8 mouse cellular contexts compared by ENCODE assay signal in genomic region chrX:58038061-58039007, GRCm38 (mm10). TPM values are rescaled to one million over a fixed set of nuclear protein-coding genes. Genes with fewer than 3 reads are reported as not detected.
DNase-seq lines count a peak whose midpoint lies in the region; ATAC-seq and TF ChIP-seq lines count a peak whose summit lies in the region.

No protein-coding gene starts in this region.

- no peak for TF ChIP-seq CTCF in layer of hippocampus, adult 2 months (conservative IDR thresholded peaks at IDR 0.05)

- H3K27ac ChIP-seq in layer of hippocampus, adult 2 months, result 0 out of 2 replicates have a peak overlapping the region, but pooled peaks have one; percentile 32
- peak overlapping the region; percentile 77 for H3K27ac ChIP-seq in embryonic facial prominence, embryonic 10.5 days (replicated peaks)
- H3K27ac ChIP-seq in limb, embryonic 11.5 days (replicated peaks; ENCODE audit: low read depth, low read length), result no peak overlapping the region
- H3K27ac ChIP-seq in stomach, embryonic 15.5 days, result no peak overlapping the region

- no peak for DNase-seq in layer of hippocampus, adult 2 months (ENCODE audit: low spot score in 2 of 2)
- no peak for DNase-seq in layer of hippocampus, postnatal 36 days
- DNase-seq in embryonic facial prominence, embryonic 10.5 days (ENCODE audit: low spot score), result peak; percentile 68
- peak; percentile 73 for DNase-seq in limb, embryonic 11.5 days (ENCODE audit: low spot score)
- no peak for DNase-seq in left cerebral cortex, adult 9 months (ENCODE audit: low spot score in 2 of 2)
- DNase-seq in urinary bladder, postnatal 10 days (ENCODE audit: low spot score), result no peak

- WGBS in embryonic facial prominence, embryonic 10.5 days, result 20% methylated on average over 69 of the region's 70 CpGs
- WGBS in limb, embryonic 11.5 days, result 22% methylated on average over 61 of the region's 70 CpGs
- WGBS in stomach, embryonic 15.5 days, result 22% methylated on average over 60 of the region's 70 CpGs

- H3K4me3 ChIP-seq in layer of hippocampus, adult 2 months, result no peak overlapping the region; the same call in 1 of the 2 replicates
- H3K4me3 ChIP-seq in embryonic facial prominence, embryonic 10.5 days, result peak overlapping the region; percentile 56
- H3K4me3 ChIP-seq in limb, embryonic 11.5 days (ENCODE audit: low read depth, low read length), result peak overlapping the region; percentile 29
- peak overlapping the region; percentile 31 for H3K4me3 ChIP-seq in stomach, embryonic 15.5 days (replicated peaks)

- H3K36me3 ChIP-seq in embryonic facial prominence, embryonic 10.5 days (replicated peaks), result no peaks in the 10 kb centered on the region
- no peaks in the 10 kb centered on the region for H3K36me3 ChIP-seq in limb, embryonic 11.5 days (ENCODE audit: control insufficient read depth, insufficient read depth, low read length)
- no peaks in the 10 kb centered on the region for H3K36me3 ChIP-seq in stomach, embryonic 15.5 days

- ATAC-seq in limb, embryonic 11.5 days (ENCODE audit: insufficient number of reproducible peaks, low FRiP score, low TSS enrichment, low read depth), result peak; percentile 86
- no peak for ATAC-seq in stomach, embryonic 15.5 days (ENCODE audit: insufficient read depth, low FRiP score, low read depth)
- no peak for ATAC-seq in activated CD4-positive, CD25-positive, alpha-beta regulatory T cell, adult 4 months

- H3K9me3 ChIP-seq in embryonic facial prominence, embryonic 10.5 days, result no peaks in the 10 kb centered on the region
- no peaks in the 10 kb centered on the region for H3K9me3 ChIP-seq in limb, embryonic 11.5 days (ENCODE audit: control insufficient read depth, low read length)
- H3K9me3 ChIP-seq in stomach, embryonic 15.5 days, result no peaks in the 10 kb centered on the region

- no peaks in the 10 kb centered on the region for H3K4me1 ChIP-seq in embryonic facial prominence, embryonic 10.5 days
- no peaks in the 10 kb centered on the region for H3K4me1 ChIP-seq in limb, embryonic 11.5 days (ENCODE audit: control insufficient read depth, insufficient read depth, low read length)
- no peaks in the 10 kb centered on the region for H3K4me1 ChIP-seq in stomach, embryonic 15.5 days

- H3K9ac ChIP-seq in limb, embryonic 11.5 days (ENCODE audit: low read length), result peak overlapping the region; percentile 37
- no peak overlapping the region for H3K9ac ChIP-seq in stomach, embryonic 15.5 days

- H3K4me2 ChIP-seq in limb, embryonic 11.5 days (ENCODE audit: low read depth, severe bottlenecking), result peak overlapping the region; percentile 43
- H3K4me2 ChIP-seq in stomach, embryonic 15.5 days, result peak overlapping the region; percentile 46

- H3K27me3 ChIP-seq in embryonic facial prominence, embryonic 10.5 days (replicated peaks; ENCODE audit: low read depth, poor library complexity, severe bottlenecking), result peaks cover 74% of the 10 kb centered on the region
- H3K27me3 ChIP-seq in limb, embryonic 11.5 days (ENCODE audit: control insufficient read depth, insufficient read depth, low read length), result no peaks in the 10 kb centered on the region
- H3K27me3 ChIP-seq in stomach, embryonic 15.5 days (replicated peaks), result peaks cover 27% of the 10 kb centered on the region

RNA-seq across cellular contexts. Expression of gene Zic3, which starts 15.8 kb away (rescaled TPM):
- 1 to 10 TPM; 2.2 to 2.4 TPM for total RNA-seq in layer of hippocampus, adult 2 months (2021)
- total RNA-seq in layer of hippocampus, postnatal 36 days (2021), result 1 to 10 TPM; 2.8 to 3.6 TPM
- polyA plus RNA-seq in embryonic facial prominence, embryonic 10.5 days (2016; fragmentation: Nextera tagmentation; extraction: Ambion mirVana), result 5.4 and 5.9 TPM in 2 replicates
- polyA plus RNA-seq in limb, embryonic 11.5 days (2014; fragmentation: Nextera tagmentation; extraction: Ambion mirVana), result 11.1 and 12.6 TPM in 2 replicates
- 0.05 TPM in 1 of 2 replicates, not detected in the other for polyA plus RNA-seq in stomach, embryonic 15.5 days (2015; fragmentation: Nextera tagmentation; extraction: Ambion mirVana)
- polyA plus RNA-seq in activated CD4-positive, CD25-positive, alpha-beta regulatory T cell, adult 4 months (2017; shearing (Covaris generic)), result not detected

Comparison
In these comparisons a context has a peak if more than half of its experiments do, and no peak if none do; other contexts are left out.
1. DNase-seq: peak in embryonic facial prominence, embryonic 10.5 days (single experiment) and limb, embryonic 11.5 days (single experiment); none in layer of hippocampus, adult 2 months (0 of 2), layer of hippocampus, postnatal 36 days (0 of 2), left cerebral cortex, adult 9 months (0 of 2) and urinary bladder, postnatal 10 days (single experiment).
2. H3K27ac ChIP-seq: peak in layer of hippocampus, adult 2 months (single experiment) and embryonic facial prominence, embryonic 10.5 days (single experiment); none in limb, embryonic 11.5 days (single experiment) and stomach, embryonic 15.5 days (single experiment).